Mouse (Mus musculus) intestine, embryonic 16.5 days (tissue): ENCODE data around the gene Igsf23. TPM values are rescaled to one million over a fixed set of nuclear protein-coding genes. Genes with fewer than 3 reads are reported as not detected.

Experiments used
- ATAC-seq: fragments of 200-750 bp; cut with Nextera tagmentation; 2 replicates; pipeline ENCODE4 v1.8.0; 2017; ENCODE audit warnings: moderate TSS enrichment, moderate library complexity
- H3K27ac ChIP-seq: fragments of 300-500 bp; sonication (generic); 2 replicates; pipeline ENCODE4 v1.5.1; 2014; ENCODE audit warnings: mild to moderate bottlenecking, low read length
- H3K27me3 ChIP-seq: fragments of 300-500 bp; sonication (generic); replicated peaks from 2 replicates; pipeline ENCODE4 v1.6.1; 2014; ENCODE audit warnings: low read length, control low read depth, mixed read lengths; ENCODE audit not compliant: control insufficient read depth, insufficient read depth
- H3K36me3 ChIP-seq: fragments of 300-500 bp; sonication (generic); 2 replicates; pipeline ENCODE4 v1.6.1; 2014; ENCODE audit warnings: low read length, control low read depth; ENCODE audit not compliant: control insufficient read depth, insufficient read depth
- H3K4me1 ChIP-seq: fragments of 300-500 bp; sonication (generic); 2 replicates; pipeline ENCODE4 v1.6.1; 2014; ENCODE audit warnings: low read length, control low read depth, mixed read lengths; ENCODE audit not compliant: control insufficient read depth, insufficient read depth
- H3K4me2 ChIP-seq: fragments of 300-500 bp; sonication (generic); 2 replicates; pipeline ENCODE4 v1.6.1; 2014; ENCODE audit warnings: low read depth, low read length, control low read depth
- H3K4me3 ChIP-seq: fragments of 300-500 bp; sonication (generic); 2 replicates; pipeline ENCODE4 v1.5.1; 2014; ENCODE audit warnings: mild to moderate bottlenecking, low read length
- H3K9ac ChIP-seq: fragments of 300-500 bp; sonication (generic); 2 replicates; pipeline ENCODE4 v1.6.1; 2014; ENCODE audit warnings: low read depth, low read length
- H3K9me3 ChIP-seq: fragments of 300-500 bp; sonication (generic); 2 replicates; pipeline ENCODE4 v1.6.1; 2016; ENCODE audit warnings: low read length, control low read depth; ENCODE audit not compliant: control insufficient read depth
- WGBS: fragments of 180-500 bp; shearing (Covaris S2); extraction: QIAGEN DNeasy Blood & Tissue Kit; methylation state at CpG from one replicate; pipeline ENCODE4 v1.1.7; 2014; 5-methylcytosine and 5-hydroxymethylcytosine counted together
- polyA plus RNA-seq: library from polyadenylated mRNA; unstranded; fragments of >200 nt; fragmentation: Nextera tagmentation; extraction: Ambion mirVana; gene quantifications from 2 replicates; pipeline ENCODE4 v1.2.1, GENCODE M21; 2015

Gene Igsf23
- polyA plus RNA-seq, 1 experiment from 2014 or later, result 14.7 TPM

DNA sequence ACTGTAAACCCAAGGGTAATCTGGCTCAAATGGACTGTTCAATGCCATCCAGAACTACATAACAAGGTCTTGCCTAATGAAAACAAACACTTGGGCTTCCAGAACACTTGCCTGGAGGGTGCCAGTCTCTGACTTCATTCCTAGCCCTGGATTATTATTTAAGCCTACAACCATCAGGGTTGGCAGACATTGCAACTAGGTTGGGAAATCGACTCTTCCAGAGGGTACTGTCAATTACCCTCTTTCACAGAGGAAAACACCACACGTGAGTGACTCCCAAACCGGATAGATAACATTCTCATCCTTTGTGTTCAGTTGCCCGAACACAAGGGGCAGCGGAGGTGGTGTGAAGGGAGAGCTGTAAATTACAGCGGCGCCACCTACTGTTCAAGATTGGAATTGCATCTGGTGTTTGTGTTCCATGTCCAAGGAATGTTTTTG, 5.8 kb upstream of the Igsf23 start:
- no peaks in the 10 kb centered on the region for H3K36me3 ChIP-seq
- no peaks in the 10 kb centered on the region for H3K9me3 ChIP-seq
- no peak overlapping the region for H3K4me3 ChIP-seq
- 0 out of 2 replicates have a peak, but pooled peaks have one; percentile 10 for ATAC-seq
- H3K9ac ChIP-seq, result no peak overlapping the region
- peaks cover 9% of the 10 kb centered on the region for H3K4me1 ChIP-seq
- H3K27ac ChIP-seq, result no peak overlapping the region
- WGBS, result 3% methylated on average over 7 of the region's 7 CpGs
- H3K27me3 ChIP-seq, result no peaks in the 10 kb centered on the region
- no peak overlapping the region for H3K4me2 ChIP-seq

DNA sequence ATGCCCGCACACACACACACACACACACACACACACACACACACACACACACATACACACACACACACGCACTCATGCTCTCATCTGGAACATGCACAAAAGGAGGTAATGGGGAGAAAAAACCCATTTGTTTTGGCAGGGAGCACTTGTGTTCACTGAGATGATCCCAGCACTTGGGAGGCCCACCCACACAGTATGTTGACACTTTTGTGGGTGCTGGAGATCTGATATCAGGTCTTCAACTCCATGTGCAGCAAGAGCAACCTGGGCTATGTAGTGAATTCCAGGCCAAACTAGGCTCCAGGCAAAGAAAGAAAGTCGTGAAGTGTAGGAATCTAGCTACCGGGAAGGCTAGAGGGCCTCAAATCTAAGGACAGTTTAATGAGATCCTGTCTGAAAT, 5.3 kb upstream of the Igsf23 start:
- no peak overlapping the region for H3K4me2 ChIP-seq
- H3K27ac ChIP-seq, result no peak overlapping the region
- H3K36me3 ChIP-seq, result no peaks in the 10 kb centered on the region
- WGBS, result 76% methylated on average over 4 of the region's 4 CpGs
- no peak overlapping the region for H3K4me3 ChIP-seq
- ATAC-seq, result no peak
- H3K4me1 ChIP-seq, result peaks cover 9% of the 10 kb centered on the region
- H3K9ac ChIP-seq, result no peak overlapping the region
- no peaks in the 10 kb centered on the region for H3K9me3 ChIP-seq
- H3K27me3 ChIP-seq, result no peaks in the 10 kb centered on the region

DNA sequence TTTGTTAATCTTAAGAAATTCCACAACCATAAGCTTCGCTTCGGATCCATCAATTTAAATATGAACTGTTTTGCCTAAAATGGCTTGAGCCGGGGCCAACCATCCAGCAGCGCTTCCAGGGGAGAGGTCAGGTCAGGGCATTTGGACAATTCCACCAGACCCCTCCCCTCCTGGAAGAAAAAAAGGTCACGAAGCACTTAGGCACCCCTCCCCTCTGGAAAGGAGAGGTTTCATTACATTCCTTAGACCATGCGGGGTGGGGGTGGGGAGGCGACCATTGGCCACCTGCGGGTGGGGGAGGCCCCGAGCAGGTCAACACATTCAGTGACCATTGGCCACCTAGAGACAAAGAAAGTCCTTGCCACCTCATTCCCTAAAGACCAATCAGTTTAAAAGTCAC, 2.5 kb upstream of the Igsf23 start:
- WGBS, result 40% methylated on average over 9 of the region's 9 CpGs
- H3K4me3 ChIP-seq, result no peak overlapping the region
- H3K9me3 ChIP-seq, result no peaks in the 10 kb centered on the region
- no peak overlapping the region for H3K9ac ChIP-seq
- no peak overlapping the region for H3K4me2 ChIP-seq
- peak overlapping the region; percentile 36 for H3K27ac ChIP-seq
- H3K27me3 ChIP-seq, result no peaks in the 10 kb centered on the region
- no peaks in the 10 kb centered on the region for H3K36me3 ChIP-seq
- H3K4me1 ChIP-seq, result peaks cover 9% of the 10 kb centered on the region
- no peak for ATAC-seq

DNA sequence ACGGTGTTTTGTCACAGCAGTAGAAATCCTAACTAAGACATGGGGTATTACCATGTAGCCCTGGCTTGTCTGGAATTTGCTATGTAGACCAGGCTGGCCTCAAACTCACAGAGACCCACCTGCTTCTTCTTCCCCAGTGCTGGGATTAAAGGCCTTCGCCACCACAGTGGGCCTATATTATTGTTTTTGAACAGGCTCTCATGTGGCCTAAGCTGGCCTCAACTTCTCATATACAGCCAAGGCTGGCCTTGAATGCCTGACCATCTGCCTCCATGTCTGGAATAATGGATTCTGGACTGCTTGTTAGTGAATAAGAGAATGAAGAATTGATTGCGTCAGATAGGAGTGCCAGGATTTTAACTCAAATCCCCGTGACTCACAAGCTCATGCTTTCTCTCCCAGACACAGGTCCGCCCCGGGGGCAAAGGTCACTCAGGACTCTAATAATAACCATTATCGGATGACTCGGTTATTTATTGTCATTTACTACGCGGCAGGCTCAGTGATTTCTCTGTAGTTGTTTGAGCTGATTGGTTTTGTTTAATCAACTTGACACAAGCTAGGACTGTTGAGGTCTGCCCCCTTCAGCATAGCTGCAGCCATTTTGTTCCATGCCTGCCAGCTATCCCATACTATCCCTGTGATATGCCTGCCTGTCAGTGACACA, 1.9 kb upstream of the Igsf23 start:
- Histone ChIP-seq H3K9me3 (no peaks in the 10 kb centered on the region), H3K27me3 (no peaks in the 10 kb centered on the region), H3K4me3 (no peak overlapping the region), H3K4me2 (no peak overlapping the region), H3K27ac (peak overlapping the region; percentile 36), H3K4me1 (peaks cover 9% of the 10 kb centered on the region), H3K9ac (no peak overlapping the region), H3K36me3 (no peaks in the 10 kb centered on the region)
- ATAC-seq, result peak; percentile 79
- 48% methylated on average over 10 of the region's 10 CpGs for WGBS

DNA sequence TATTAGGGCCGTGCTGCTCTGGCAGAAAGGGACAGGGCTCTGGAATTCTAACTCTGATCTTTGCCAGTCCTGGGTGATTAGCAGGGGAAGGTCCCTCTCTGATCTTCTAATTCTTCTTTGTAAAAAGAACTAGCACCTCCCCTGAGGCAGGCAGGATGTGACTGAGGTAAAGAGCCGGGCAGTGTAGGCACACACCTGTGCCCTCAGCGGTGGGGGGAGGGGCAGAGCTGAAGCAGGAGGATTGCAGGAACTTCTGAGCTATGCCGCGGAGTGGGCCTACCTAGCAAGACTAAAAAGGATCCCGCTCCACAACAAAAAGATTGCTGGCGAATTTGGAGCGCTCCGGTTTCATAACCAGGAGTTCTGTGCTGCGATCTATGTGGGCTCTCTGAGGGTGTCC, 560 bp downstream of the Igsf23 start:
- peak overlapping the region; percentile 7; the same call in 1 of the 2 replicates for H3K27ac ChIP-seq
- no peaks in the 10 kb centered on the region for H3K9me3 ChIP-seq
- peak overlapping the region; percentile 31; the same call in 1 of the 2 replicates for H3K4me2 ChIP-seq
- 0 out of 2 replicates have a peak overlapping the region, but pooled peaks have one; percentile 36 for H3K9ac ChIP-seq
- H3K4me3 ChIP-seq, result peak overlapping the region; percentile 7
- H3K4me1 ChIP-seq, result peaks cover 9% of the 10 kb centered on the region
- no peaks in the 10 kb centered on the region for H3K36me3 ChIP-seq
- no peaks in the 10 kb centered on the region for H3K27me3 ChIP-seq
- WGBS, result 54% methylated on average over 10 of the region's 10 CpGs
- ATAC-seq, result no peak

DNA sequence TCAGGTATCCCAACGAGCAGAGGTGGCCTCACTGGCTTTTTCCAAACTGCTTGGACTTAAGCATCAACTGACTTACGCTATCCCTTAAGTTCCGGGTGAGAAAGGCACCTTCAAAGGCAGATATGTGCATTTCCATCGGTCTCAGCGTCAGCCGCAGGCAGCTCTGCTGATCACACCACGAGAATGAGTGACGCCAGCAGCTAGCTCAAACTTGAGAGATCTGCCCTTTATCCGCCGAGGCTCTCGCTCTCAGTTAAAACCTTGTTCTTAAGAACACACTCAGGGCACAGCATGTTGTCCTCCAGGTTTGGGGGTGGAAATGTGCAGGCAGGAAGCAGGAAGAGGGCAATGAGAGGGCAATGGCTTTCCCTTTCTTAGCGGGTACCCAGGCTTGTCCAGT, 1.6 kb downstream of the Igsf23 start:
- Histone ChIP-seq H3K36me3 (no peaks in the 10 kb centered on the region), H3K9ac (no peak overlapping the region), H3K4me2 (no peak overlapping the region), H3K4me3 (no peak overlapping the region), H3K27ac (no peak overlapping the region), H3K4me1 (peaks cover 9% of the 10 kb centered on the region), H3K9me3 (no peaks in the 10 kb centered on the region), H3K27me3 (no peaks in the 10 kb centered on the region)
- WGBS, result 81% methylated on average over 12 of the region's 12 CpGs
- no peak for ATAC-seq

DNA sequence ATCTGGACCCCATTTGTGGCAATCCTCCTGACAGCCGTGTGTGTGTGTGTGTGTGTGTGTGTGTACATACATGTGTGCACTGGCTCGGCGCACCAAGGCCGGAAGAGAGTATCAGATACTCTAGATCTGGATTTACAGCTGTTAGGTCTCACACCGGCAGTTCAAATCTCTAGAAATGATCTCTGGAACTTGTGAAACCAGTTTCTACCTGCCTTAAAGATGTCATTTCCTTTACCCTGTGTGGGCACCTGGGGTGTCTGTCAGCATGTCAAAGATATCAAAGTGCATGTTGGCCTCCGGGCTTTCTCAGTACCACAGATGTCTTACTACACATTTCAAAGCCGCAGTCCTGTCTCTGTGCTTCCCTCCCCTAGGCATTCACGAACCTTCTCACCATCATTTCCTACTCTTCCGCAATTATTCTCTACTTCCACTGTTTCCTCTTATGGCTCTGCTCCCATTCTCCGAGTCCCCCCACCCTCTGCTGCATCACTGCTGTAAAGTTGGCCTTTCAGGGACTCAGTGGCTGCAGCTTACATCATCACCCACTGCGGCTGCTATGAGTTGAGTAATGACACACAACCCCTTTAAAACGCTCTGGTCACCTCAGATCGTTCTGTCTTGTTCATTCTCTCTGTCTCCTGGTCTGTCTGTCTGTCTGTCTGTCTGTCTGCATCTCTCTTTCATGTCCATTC, 4.6 kb downstream of the Igsf23 start:
- ATAC-seq, result peak; percentile 72
- Histone ChIP-seq H3K4me2 (no peak overlapping the region; the same call in 1 of the 2 replicates), H3K36me3 (no peaks in the 10 kb centered on the region), H3K4me3 (no peak overlapping the region), H3K27ac (peak overlapping the region; percentile 23), H3K4me1 (no peaks in the 10 kb centered on the region), H3K27me3 (no peaks in the 10 kb centered on the region), H3K9me3 (no peaks in the 10 kb centered on the region), H3K9ac (no peak overlapping the region)
- WGBS, result 67% methylated on average over 13 of the region's 13 CpGs

DNA sequence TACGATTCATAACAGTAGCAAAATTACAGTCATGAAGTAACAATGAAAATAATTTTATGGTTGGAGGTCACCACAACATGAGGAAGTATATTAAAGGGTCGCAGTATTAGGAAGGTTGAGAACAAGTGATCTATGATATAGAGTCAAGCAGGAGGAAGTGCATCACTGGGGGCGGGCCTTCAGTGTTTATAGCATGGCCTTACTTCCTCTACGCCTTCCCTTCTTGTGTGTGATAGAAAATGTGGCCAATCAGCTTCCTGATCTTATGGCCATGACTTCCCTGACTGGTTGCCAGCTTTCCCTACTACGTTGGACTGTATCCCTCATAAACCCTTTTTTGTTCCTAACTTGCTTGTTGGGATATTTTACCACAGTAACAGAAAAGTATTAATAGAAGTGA, 5.4 kb downstream of the Igsf23 start:
- ATAC-seq, result no peak
- no peaks in the 10 kb centered on the region for H3K36me3 ChIP-seq
- H3K9ac ChIP-seq, result no peak overlapping the region
- no peaks in the 10 kb centered on the region for H3K27me3 ChIP-seq
- 86% methylated on average over 5 of the region's 5 CpGs for WGBS
- H3K4me2 ChIP-seq, result no peak overlapping the region
- H3K4me3 ChIP-seq, result no peak overlapping the region
- no peaks in the 10 kb centered on the region for H3K9me3 ChIP-seq
- no peak overlapping the region for H3K27ac ChIP-seq
- peaks cover 6% of the 10 kb centered on the region for H3K4me1 ChIP-seq

DNA sequence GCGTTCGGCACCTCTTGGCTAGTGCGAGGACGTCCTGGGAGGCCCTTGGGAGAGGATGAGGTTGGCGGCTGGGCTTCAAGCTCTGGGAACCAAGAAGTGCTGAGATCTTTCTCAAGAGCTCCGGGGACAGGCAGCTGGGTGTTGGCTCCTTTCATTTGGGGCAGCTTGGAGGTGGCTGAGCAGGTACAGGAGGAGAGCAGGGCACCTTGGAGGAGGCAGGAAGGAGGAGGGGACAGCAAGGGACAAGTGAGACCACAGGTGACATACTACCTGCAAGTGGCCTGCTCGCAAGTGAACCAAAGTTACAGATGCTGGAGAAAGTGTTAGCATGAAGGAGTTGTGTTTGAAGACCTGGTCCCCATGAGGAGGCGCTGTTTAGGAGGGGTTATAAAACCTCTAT, 5.8 kb downstream of the Igsf23 start:
- Histone ChIP-seq H3K9ac (no peak overlapping the region), H3K4me1 (peaks cover 9% of the 10 kb centered on the region), H3K27me3 (no peaks in the 10 kb centered on the region), H3K27ac (no peak overlapping the region), H3K4me2 (no peak overlapping the region), H3K36me3 (no peaks in the 10 kb centered on the region), H3K9me3 (no peaks in the 10 kb centered on the region), H3K4me3 (no peak overlapping the region)
- no peak for ATAC-seq
- 90% methylated on average over 8 of the region's 8 CpGs for WGBS
